ENCODE assay signal across 8 mouse cellular contexts in the genomic region with DNA sequence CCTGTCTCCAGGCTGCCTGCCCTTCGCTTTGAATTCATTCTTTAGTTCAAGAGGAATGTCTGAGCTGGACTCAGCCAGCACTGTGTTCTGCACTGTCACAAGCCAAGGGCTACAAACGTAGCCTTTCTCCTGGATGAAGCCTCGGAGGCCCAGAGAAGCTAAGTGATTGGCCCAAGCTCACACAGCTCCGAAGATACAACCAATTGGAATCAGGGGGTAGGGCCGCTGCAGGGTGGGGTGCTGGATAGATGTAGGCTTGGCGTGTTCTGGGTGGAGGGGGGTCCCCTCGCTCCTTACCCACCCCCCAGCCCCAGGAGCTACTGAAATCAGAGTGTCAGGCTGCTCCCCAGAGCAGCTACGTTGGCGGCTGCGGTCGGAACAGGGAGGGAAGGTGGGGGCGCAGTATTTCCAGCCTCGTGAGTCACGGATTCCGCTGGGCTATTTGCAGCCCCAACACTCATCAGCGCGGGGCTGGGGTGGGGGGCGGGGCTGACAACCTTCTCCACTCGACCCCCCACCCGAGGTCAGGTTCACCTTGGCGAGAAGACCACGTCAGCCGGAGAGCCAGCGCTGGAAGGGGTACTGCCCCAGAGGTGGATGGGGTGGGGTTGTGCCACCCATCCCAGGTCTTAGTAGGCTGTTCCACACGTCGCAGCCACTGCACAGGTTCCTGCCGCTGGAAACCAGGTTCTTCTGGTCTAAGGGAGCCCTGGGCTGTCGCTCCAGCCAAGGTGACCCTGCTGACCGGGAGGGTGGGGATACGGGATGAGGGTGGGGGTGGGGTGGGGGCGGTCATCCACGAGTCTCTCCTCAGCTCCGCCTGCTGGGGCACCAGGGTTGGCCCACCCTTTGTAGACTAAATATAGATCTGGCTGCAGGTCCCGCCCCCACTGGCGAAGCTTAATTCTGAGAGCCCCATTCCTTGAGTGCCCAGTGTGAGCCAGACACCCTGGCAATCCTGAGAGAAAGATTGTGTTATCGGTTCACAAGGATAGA. TPM values are rescaled to one million over a fixed set of nuclear protein-coding genes. Genes with fewer than 3 reads are reported as not detected.
DNase-seq lines count a peak whose midpoint lies in the region; ATAC-seq and TF ChIP-seq lines count a peak whose summit lies in the region.

No protein-coding gene starts in this region.

- H3K9ac ChIP-seq in intestine, embryonic 16.5 days (ENCODE audit: low read depth, low read length) = peak overlapping the region; percentile 67

- peak; percentile 89 for TF ChIP-seq POLR2A in cortical plate, adult 2 months (IDR thresholded peaks at IDR 0.05; ENCODE audit: extremely low read depth, insufficient read depth, low read length)

- H3K36me3 ChIP-seq in intestine, embryonic 16.5 days (ENCODE audit: control insufficient read depth, insufficient read depth, low read length) = no peaks in the 10 kb centered on the region

- H3K4me2 ChIP-seq in intestine, embryonic 16.5 days (ENCODE audit: low read depth, low read length) = peak overlapping the region; percentile 89

- H3K27me3 ChIP-seq in intestine, embryonic 16.5 days (replicated peaks; ENCODE audit: control insufficient read depth, insufficient read depth, low read length) = no peaks in the 10 kb centered on the region

- H3K4me1 ChIP-seq in cortical plate, adult 2 months (ENCODE audit: control insufficient read depth, insufficient read depth, low read length) = peaks cover 2% of the 10 kb centered on the region; the same call in 1 of the 2 replicates
- peaks cover 25% of the 10 kb centered on the region for H3K4me1 ChIP-seq in intestine, embryonic 16.5 days (ENCODE audit: control insufficient read depth, insufficient read depth, low read length)

- peak; percentile 46 for DNase-seq in adrenal gland, postnatal 10 days
- DNase-seq in adrenal gland, postnatal 4 days (ENCODE audit: low spot score in 2 of 2) = no peak
- DNase-seq in gastrocnemius, postnatal 25 days = peak; percentile 68
- peak; percentile 74 for DNase-seq in left cerebral cortex, postnatal 10 days (ENCODE audit: extremely low spot score in 1 of 2, low spot score in 2 of 2)
- DNase-seq in spleen, postnatal 36 days (ENCODE audit: low spot score in 2 of 2) = peak; percentile 33 to 46

- WGBS in intestine, embryonic 16.5 days = 4% methylated on average over 35 of the region's 36 CpGs

- ATAC-seq in intestine, embryonic 16.5 days = peak; percentile 62
- peak; percentile 31; the same call in 1 of the 2 replicates for ATAC-seq in megakaryocyte-erythroid progenitor cell, adult 5-6 weeks (replicated peaks; ENCODE audit: low FRiP score, low TSS enrichment, poor library complexity, severe bottlenecking)

- peak overlapping the region; percentile 53 for H3K4me3 ChIP-seq in cortical plate, adult 2 months (ENCODE audit: insufficient read depth, low read length)
- peak overlapping the region; percentile 48 for H3K4me3 ChIP-seq in intestine, embryonic 16.5 days (ENCODE audit: low read length)

- intact Hi-C loops in left cerebral cortex, postnatal 10 days (cut with DNase I) = loop anchor here (5.0 kb wide), 1 partner anchor 137 kb away; no protein-coding TSS in a partner anchor

- no peaks in the 10 kb centered on the region for H3K9me3 ChIP-seq in intestine, embryonic 16.5 days (ENCODE audit: control insufficient read depth, low read length)

- peak overlapping the region; percentile 69; the same call in 1 of the 2 replicates for H3K27ac ChIP-seq in cortical plate, adult 2 months (ENCODE audit: insufficient read depth, low read length)
- peak overlapping the region; percentile 41; the same call in 1 of the 2 replicates for H3K27ac ChIP-seq in intestine, embryonic 16.5 days (ENCODE audit: low read length)

- TF ChIP-seq CTCF in cortical plate, adult 2 months (IDR thresholded peaks at IDR 0.05; ENCODE audit: extremely low read depth, insufficient read depth, low read length) = no peak

RNA-seq across cellular contexts. Expression of a gene that starts 5.2 kb away (rescaled TPM):
- 10 to 100 TPM in 1 of 2 experiments, 1 to 10 TPM in 1; 9.0 to 31.7 TPM for total RNA-seq in adrenal gland, postnatal 10 days (2021)
- 1 to 10 TPM; 2.9 to 9.6 TPM for total RNA-seq in adrenal gland, postnatal 4 days (2021)
- 0.21 and 0.23 TPM in 2 replicates for polyA plus RNA-seq in cortical plate, adult 2 months (2012; rRNA removed)
- 1,000 to 10,000 TPM in 1 of 2 experiments, 100 to 1,000 TPM in 1; 347 to 1,168 TPM for total RNA-seq in gastrocnemius, postnatal 25 days (2021)
- 5.3 and 6.6 TPM in 2 replicates for polyA plus RNA-seq in intestine, embryonic 16.5 days (2015; fragmentation: Nextera tagmentation; extraction: Ambion mirVana)
- total RNA-seq in left cerebral cortex, postnatal 10 days (2021) = under 1 TPM; 0.11 to 0.20 TPM
- not detected in 2 replicates for total RNA-seq in megakaryocyte-erythroid progenitor cell, adult 5-6 weeks (2014; fragmentation: Nextera tagmentation)
- not detected in 2 replicates for total RNA-seq in megakaryocyte-erythroid progenitor cell, adult 5-6 weeks (2017)

RNA-seq across cellular contexts. Expression of a gene that starts 10.0 kb away (rescaled TPM):
- total RNA-seq in adrenal gland, postnatal 10 days (2021) = not detected
- total RNA-seq in adrenal gland, postnatal 4 days (2021) = 10 to 100 TPM in 1 of 2 experiments, 1 to 10 TPM in 1; 1.0 to 24.8 TPM
- polyA plus RNA-seq in cortical plate, adult 2 months (2012; rRNA removed) = 0.32 TPM in 1 of 2 replicates, not detected in the other
- not detected for total RNA-seq in gastrocnemius, postnatal 25 days (2021)
- 0.24 TPM in 1 of 2 replicates, not detected in the other for polyA plus RNA-seq in intestine, embryonic 16.5 days (2015; fragmentation: Nextera tagmentation; extraction: Ambion mirVana)
- not detected for total RNA-seq in left cerebral cortex, postnatal 10 days (2021)
- not detected in 2 replicates for total RNA-seq in megakaryocyte-erythroid progenitor cell, adult 5-6 weeks (2014; fragmentation: Nextera tagmentation)
- not detected in 2 replicates for total RNA-seq in megakaryocyte-erythroid progenitor cell, adult 5-6 weeks (2017)

RNA-seq across cellular contexts. Expression of a gene that starts 10.1 kb away (rescaled TPM):
- total RNA-seq in adrenal gland, postnatal 10 days (2021) = not detected
- not detected for total RNA-seq in adrenal gland, postnatal 4 days (2021)
- 13.3 and 14.2 TPM in 2 replicates for polyA plus RNA-seq in cortical plate, adult 2 months (2012; rRNA removed)
- 1 to 10 TPM in 1 of 2 experiments, under 1 TPM in 1; 0.91 to 1.0 TPM for total RNA-seq in gastrocnemius, postnatal 25 days (2021)
- polyA plus RNA-seq in intestine, embryonic 16.5 days (2015; fragmentation: Nextera tagmentation; extraction: Ambion mirVana) = not detected in 2 replicates
- 1 to 10 TPM; 2.5 to 3.5 TPM for total RNA-seq in left cerebral cortex, postnatal 10 days (2021)
- total RNA-seq in megakaryocyte-erythroid progenitor cell, adult 5-6 weeks (2014; fragmentation: Nextera tagmentation) = not detected in 2 replicates
- total RNA-seq in megakaryocyte-erythroid progenitor cell, adult 5-6 weeks (2017) = not detected in 2 replicates

RNA-seq across cellular contexts. Expression of a gene that starts 18.7 kb away (rescaled TPM):
- 10 to 100 TPM; 16.2 to 20.0 TPM for total RNA-seq in adrenal gland, postnatal 10 days (2021)
- 10 to 100 TPM; 21.6 to 24.9 TPM for total RNA-seq in adrenal gland, postnatal 4 days (2021)
- polyA plus RNA-seq in cortical plate, adult 2 months (2012; rRNA removed) = 45.1 and 47.2 TPM in 2 replicates
- 10 to 100 TPM; 24.7 to 25.5 TPM for total RNA-seq in gastrocnemius, postnatal 25 days (2021)
- 21.5 and 27.2 TPM in 2 replicates for polyA plus RNA-seq in intestine, embryonic 16.5 days (2015; fragmentation: Nextera tagmentation; extraction: Ambion mirVana)
- total RNA-seq in left cerebral cortex, postnatal 10 days (2021) = 10 to 100 TPM; 23.0 to 26.1 TPM
- 13.4 and 16.6 TPM in 2 replicates for total RNA-seq in megakaryocyte-erythroid progenitor cell, adult 5-6 weeks (2014; fragmentation: Nextera tagmentation)
- total RNA-seq in megakaryocyte-erythroid progenitor cell, adult 5-6 weeks (2017) = 21.5 and 26.6 TPM in 2 replicates

RNA-seq across cellular contexts. Expression of a gene that starts 27.3 kb away (rescaled TPM):
- total RNA-seq in adrenal gland, postnatal 10 days (2021) = not detected
- total RNA-seq in adrenal gland, postnatal 4 days (2021) = 1 to 10 TPM in 1 of 2 experiments, not detected in 1; 2.3 TPM
- not detected in 2 replicates for polyA plus RNA-seq in cortical plate, adult 2 months (2012; rRNA removed)
- total RNA-seq in gastrocnemius, postnatal 25 days (2021) = under 1 TPM; 0.35 to 0.51 TPM
- polyA plus RNA-seq in intestine, embryonic 16.5 days (2015; fragmentation: Nextera tagmentation; extraction: Ambion mirVana) = 0.13 and 0.15 TPM in 2 replicates
- total RNA-seq in left cerebral cortex, postnatal 10 days (2021) = not detected
- total RNA-seq in megakaryocyte-erythroid progenitor cell, adult 5-6 weeks (2014; fragmentation: Nextera tagmentation) = not detected in 2 replicates
- total RNA-seq in megakaryocyte-erythroid progenitor cell, adult 5-6 weeks (2017) = not detected in 2 replicates

Comparison
In these comparisons a context has a peak if more than half of its experiments do, and no peak if none do; other contexts are left out.
1. DNase-seq: peak in adrenal gland, postnatal 10 days (single experiment), gastrocnemius, postnatal 25 days (single experiment), left cerebral cortex, postnatal 10 days (2 of 2) and spleen, postnatal 36 days (2 of 2); none in adrenal gland, postnatal 4 days (0 of 2).
2. RNA of a gene that starts 5.2 kb away (total RNA-seq): 347 to 1,168 TPM in gastrocnemius, postnatal 25 days; 9.0 to 31.7 TPM in adrenal gland, postnatal 10 days, 2.9 to 9.6 TPM in adrenal gland, postnatal 4 days, 0.11 to 0.20 TPM in left cerebral cortex, postnatal 10 days and not detected in megakaryocyte-erythroid progenitor cell, adult 5-6 weeks; every median in the first group is over 10 times any median in the second.